Mouse (Mus musculus): ENCODE measurements around the gene Gpr1. TPM values are rescaled to one million over a fixed set of nuclear protein-coding genes. Genes with fewer than 3 reads are reported as not detected.
A peak's percentile ranks its signal among the peaks of the same experiment; 100 is the strongest.
"Not testable (repeated sequence)": the region's sequence is repeated elsewhere in the genome, so short reads cannot be mapped to it uniquely, and the experiment has no call there.

The Gpr1 gene
- polyA plus RNA-seq, 1 experiment, result 2.8 TPM

- not testable (repeated sequence) for DNase-seq (ENCODE audit: low spot score)
Measured at GRCm38 (mm10) chr1:63180575-63180974, 33.8 kb downstream of the Gpr1 start.

GRCm38 (mm10) chr1:63180122-63180521, 34.2 kb downstream of the Gpr1 start:
- no peak for DNase-seq (ENCODE audit: low spot score)

- no peak for DNase-seq (ENCODE audit: low spot score)
Measured at GRCm38 (mm10) chr1:63178308-63178707, 36.0 kb downstream of the Gpr1 start.

GRCm38 (mm10) chr1:63176604-63177421, 37.5 kb downstream of the Gpr1 start, which contains the start of the genes Eef1b2 and Ndufs1:
Gene Eef1b2 (plus strand): TSS chr1:63176825.
Gene Ndufs1 (minus strand): TSS chr1:63176833.
- DNase-seq (ENCODE audit: low spot score), result peak; percentile 90

- DNase-seq (ENCODE audit: low spot score), result no peak
Measured at GRCm38 (mm10) chr1:63176259-63176603, 38.1 kb downstream of the Gpr1 start.

- no peak for DNase-seq (ENCODE audit: low spot score)
Measured at GRCm38 (mm10) chr1:63175853-63176252, 38.5 kb downstream of the Gpr1 start.

- no peak for DNase-seq (ENCODE audit: low spot score)
Measured at GRCm38 (mm10) chr1:63168638-63169037, 45.7 kb downstream of the Gpr1 start.

GRCm38 (mm10) chr1:63140231-63140630, 74.1 kb downstream of the Gpr1 start:
- DNase-seq (ENCODE audit: low spot score), result no peak

GRCm38 (mm10) chr1:63138586-63138985, 75.8 kb downstream of the Gpr1 start:
- DNase-seq (ENCODE audit: low spot score), result not testable (repeated sequence)

- DNase-seq (ENCODE audit: low spot score), result no peak
Measured at GRCm38 (mm10) chr1:63137971-63138370, 76.4 kb downstream of the Gpr1 start.

GRCm38 (mm10) chr1:63134530-63134929, 79.8 kb downstream of the Gpr1 start:
- DNase-seq (ENCODE audit: low spot score), result no peak

Other genes with a start within 250 kb of the Gpr1 start
- gene Ino80d, start 99.9 kb downstream of the Gpr1 start, polyA plus RNA-seq (2012; rRNA removed), result 7.6 and 8.4 TPM in 2 replicates
- gene Eef1b2, start 37.7 kb downstream of the Gpr1 start, polyA plus RNA-seq (2012; rRNA removed), result 954 and 1,046 TPM in 2 replicates
- gene Ndufs1, start 37.7 kb downstream of the Gpr1 start, polyA plus RNA-seq (2012; rRNA removed), result 79.8 and 88.5 TPM in 2 replicates
- gene Zdbf2, start 58.7 kb upstream of the Gpr1 start, polyA plus RNA-seq (2012; rRNA removed), result 0.23 and 0.31 TPM in 2 replicates
- gene Adam23, start 231.3 kb upstream of the Gpr1 start, polyA plus RNA-seq (2012; rRNA removed), result 38.1 and 45.9 TPM in 2 replicates

Data from urinary bladder, adult 2 months (tissue).